Mouse (Mus musculus) testis, adult 2 months (tissue): ENCODE results near the gene Flrt1.

Source experiments
- CTCF ChIP-seq: fragments of 200-500 bp; IDR thresholded peaks from 2 replicates; pipeline ENCODE4 v1.5.1; 2012; ENCODE audit warnings: low read depth, mild to moderate bottlenecking, inconsistent platforms, low read length, moderate library complexity; ENCODE audit not compliant: control insufficient read depth, insufficient read depth, insufficient replicate concordance
- POLR2A ChIP-seq: fragments of 200-500 bp; IDR thresholded peaks from 2 replicates; pipeline ENCODE4 v1.6.1; 2012; ENCODE audit warnings: low read depth, mild to moderate bottlenecking, inconsistent platforms, low read length, moderate library complexity; ENCODE audit not compliant: control insufficient read depth

- TF ChIP-seq CTCF = no peak
- no peak for TF ChIP-seq POLR2A
These were observed 42.6 kb upstream of the Flrt1 start for GRCm38 (mm10) chr19:7148096-7148495.
